Mouse (Mus musculus) lung, postnatal 0 days (tissue): Measurements from ENCODE around the gene Grap2.

Source experiments
- CTCF ChIP-seq: IDR thresholded peaks from 2 replicates; pipeline ENCODE4 v1.5.1; 2016; ENCODE audit warnings: antibody characterized with exemption, mild to moderate bottlenecking
- EP300 ChIP-seq: IDR thresholded peaks from 2 replicates; pipeline ENCODE4 v1.6.1; 2016; ENCODE audit warnings: antibody characterized with exemption, mild to moderate bottlenecking, control low read depth

DNA sequence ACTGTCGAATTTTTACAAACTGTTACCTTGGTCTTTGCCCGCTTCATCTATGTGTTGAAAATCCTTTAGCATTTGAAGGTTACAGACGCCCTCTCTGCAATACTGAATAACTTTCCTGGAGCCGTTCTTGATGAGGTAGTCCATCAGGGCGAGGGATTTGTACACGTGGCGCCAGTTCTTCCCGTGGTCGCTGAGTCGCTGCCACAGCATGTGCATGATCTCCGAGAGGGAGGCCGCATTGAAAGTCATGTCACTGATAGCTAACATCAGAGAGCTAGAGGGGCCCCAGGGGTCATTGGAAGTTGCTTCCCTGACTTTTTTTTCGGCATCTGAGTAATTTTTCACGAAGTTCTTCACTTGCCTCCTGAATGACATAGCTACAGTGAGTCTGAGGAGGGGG, 12.4 kb upstream of the Grap2 start:
- TF ChIP-seq EP300 (no peak), CTCF (no peak)
